Mouse (Mus musculus) neutrophil, adult 65 days (primary cell): ENCODE measurements around the gene Tmeff1. TPM values are rescaled to one million over a fixed set of nuclear protein-coding genes. Genes with fewer than 3 reads are reported as not detected.

ENCODE experiments used
- total RNA-seq: library from RNA; stranded (reverse); gene quantifications from 2 replicates; pipeline ENCODE4 v1.2.4, GENCODE M21; 2023

Gene Tmeff1
- total RNA-seq = not detected in 2 replicates

GRCm38 (mm10) chr4:48584421-48585240 is at the start of gene Tmeff1:
Tmeff1 (plus strand) TSS chr4:48585174.

GRCm38 (mm10) chr4:48539841-48540575 is 45.0 kb upstream of the Tmeff1 start, which contains the start of gene Msantd3:
Msantd3 (plus strand) TSS chr4:48539935.

GRCm38 (mm10) chr4:48663271-48663670 is 78.3 kb downstream of the Tmeff1 start, which contains the start of gene Cavin4:
Cavin4 (plus strand) TSS chr4:48663514.

Other genes with a start within 250 kb of the Tmeff1 start
- gene Tex10, start 111.7 kb upstream of the Tmeff1 start, total RNA-seq = 33.3 and 58.6 TPM in 2 replicates
- gene Msantd3, start 45.2 kb upstream of the Tmeff1 start, total RNA-seq = 18.1 and 18.6 TPM in 2 replicates
- gene Cavin4, start 78.3 kb downstream of the Tmeff1 start, total RNA-seq = not detected in 2 replicates